Mouse (Mus musculus) embryonic facial prominence, embryonic 13.5 days (tissue): ENCODE results near the gene Hspb8. TPM values are rescaled to one million over a fixed set of nuclear protein-coding genes. Genes with fewer than 3 reads are reported as not detected.
"Not testable (repeated sequence)": the region's sequence is repeated elsewhere in the genome, so short reads cannot be mapped to it uniquely, and the experiment has no call there.

Experiments
- ATAC-seq: fragments of 200-750 bp; cut with Nextera tagmentation; 2 replicates; pipeline ENCODE4 v1.8.0; 2017; ENCODE audit warnings: low read depth; ENCODE audit not compliant: insufficient number of reproducible peaks, insufficient read depth, low FRiP score, low TSS enrichment
- H3K27ac ChIP-seq: fragments of 300-500 bp; sonication (generic); 2 replicates; pipeline ENCODE4 v1.5.1; 2015; ENCODE audit warnings: moderate library complexity, mild to moderate bottlenecking, inconsistent platforms
- H3K27me3 ChIP-seq: fragments of 300-500 bp; sonication (generic); 2 replicates; pipeline ENCODE4 v1.6.1; 2015; ENCODE audit warnings: mild to moderate bottlenecking, inconsistent platforms
- H3K36me3 ChIP-seq: fragments of 300-500 bp; sonication (generic); 2 replicates; pipeline ENCODE4 v1.6.1; 2015; ENCODE audit warnings: mild to moderate bottlenecking, inconsistent platforms
- H3K4me1 ChIP-seq: fragments of 300-500 bp; sonication (generic); 2 replicates; pipeline ENCODE4 v1.6.1; 2015; ENCODE audit warnings: inconsistent platforms
- H3K4me2 ChIP-seq: fragments of 300-500 bp; sonication (generic); 2 replicates; pipeline ENCODE4 v1.6.1; 2015; ENCODE audit warnings: moderate library complexity, mild to moderate bottlenecking, inconsistent platforms
- H3K4me3 ChIP-seq: fragments of 300-500 bp; sonication (generic); 2 replicates; pipeline ENCODE4 v1.5.1; 2015; ENCODE audit warnings: mild to moderate bottlenecking, inconsistent platforms
- H3K9ac ChIP-seq: fragments of 300-500 bp; sonication (generic); 2 replicates; pipeline ENCODE4 v1.6.1; 2015; ENCODE audit warnings: mild to moderate bottlenecking, inconsistent platforms
- H3K9me3 ChIP-seq: fragments of 300-500 bp; sonication (generic); 2 replicates; pipeline ENCODE4 v1.6.1; 2016; ENCODE audit warnings: inconsistent platforms
- WGBS: fragments of 180-500 bp; shearing (Covaris S2); methylation state at CpG from one replicate; pipeline ENCODE4 v1.1.7; 2015; ENCODE audit warnings: mixed read lengths; 5-methylcytosine and 5-hydroxymethylcytosine counted together
- polyA plus RNA-seq: library from polyadenylated mRNA; unstranded; fragments of >200 nt; fragmentation: Nextera tagmentation; extraction: Ambion mirVana; gene quantifications from 2 replicates; pipeline ENCODE4 v1.2.1, GENCODE M21; 2015

Gene Hspb8
- polyA plus RNA-seq, 1 experiment from 2014 or later, result 11.0 TPM

DNA sequence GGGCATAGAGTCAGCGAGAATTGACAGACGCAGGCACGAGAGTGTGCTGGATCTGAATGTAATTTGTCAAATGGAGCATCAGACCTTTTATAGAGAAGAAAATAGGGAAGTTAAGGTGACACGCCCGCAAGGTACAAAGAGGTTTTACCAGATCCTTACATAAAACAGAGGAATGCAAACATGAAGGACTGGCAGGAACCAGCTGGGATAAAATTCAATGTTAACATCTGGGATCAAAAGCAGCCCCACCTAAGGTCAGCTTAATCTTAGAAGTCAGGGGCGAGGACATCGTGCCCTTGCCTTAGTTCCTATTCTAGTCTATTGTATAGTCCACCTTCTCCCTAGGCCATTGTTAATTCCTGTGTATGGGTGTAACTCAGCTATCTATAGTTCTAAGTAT is 40.0 kb downstream of the Hspb8 start:
- H3K9ac ChIP-seq, H3K27ac ChIP-seq, H3K36me3 ChIP-seq, H3K4me3 ChIP-seq, H3K27me3 ChIP-seq, ATAC-seq, H3K9me3 ChIP-seq, H3K4me2 ChIP-seq: not testable (repeated sequence)
- WGBS, result 91% methylated on average over 7 of the region's 7 CpGs
- peaks cover 18% of the 10 kb centered on the region for H3K4me1 ChIP-seq

DNA sequence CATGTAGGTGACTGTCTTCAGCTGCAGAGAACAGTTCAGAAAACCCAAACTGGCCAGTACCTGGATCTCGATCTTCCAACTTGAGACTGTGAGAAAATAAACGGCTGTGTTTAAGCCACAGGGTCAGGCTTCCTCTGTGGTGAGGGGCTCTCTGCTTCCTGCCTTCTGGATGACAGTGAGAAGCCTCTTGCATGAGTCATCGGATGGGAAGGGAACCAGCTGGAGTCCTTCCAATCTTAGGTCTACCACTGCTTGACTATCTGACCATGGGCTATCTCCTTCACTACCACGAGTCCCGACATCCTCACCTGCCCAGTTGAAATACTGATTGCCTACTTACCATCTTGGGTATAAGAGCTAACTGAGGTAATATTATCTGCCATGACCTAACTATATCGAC is 40.9 kb downstream of the Hspb8 start:
- no peak for ATAC-seq
- H3K4me2 ChIP-seq, result no peak overlapping the region
- WGBS, result 85% methylated on average over 6 of the region's 6 CpGs
- no peaks in the 10 kb centered on the region for H3K27me3 ChIP-seq
- no peak overlapping the region for H3K4me3 ChIP-seq
- H3K4me1 ChIP-seq, result peaks cover 18% of the 10 kb centered on the region
- no peaks in the 10 kb centered on the region for H3K36me3 ChIP-seq
- no peaks in the 10 kb centered on the region for H3K9me3 ChIP-seq
- no peak overlapping the region for H3K27ac ChIP-seq
- no peak overlapping the region for H3K9ac ChIP-seq

DNA sequence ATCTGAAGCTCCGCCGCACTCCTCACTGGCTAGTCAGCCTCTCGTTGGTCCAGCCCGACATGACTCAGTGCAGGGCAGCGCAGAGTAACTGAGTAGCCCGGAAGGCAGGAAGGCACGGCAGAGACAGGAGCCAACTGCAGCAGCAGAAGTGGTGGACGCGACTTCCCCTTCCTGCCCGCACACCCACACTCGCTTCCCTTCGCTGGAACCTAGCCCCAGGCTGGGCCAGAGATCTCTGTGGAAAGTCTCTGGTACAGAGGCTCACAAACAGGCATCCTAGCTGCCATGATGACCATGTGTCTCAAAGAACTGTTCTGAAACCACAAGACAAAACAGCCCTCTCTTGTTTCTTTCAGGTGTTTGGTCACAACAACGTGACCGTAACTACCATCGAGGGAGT is 41.4 kb downstream of the Hspb8 start:
- Histone ChIP-seq H3K27me3 (no peaks in the 10 kb centered on the region), H3K4me1 (peaks cover 18% of the 10 kb centered on the region), H3K27ac (no peak overlapping the region), H3K4me3 (no peak overlapping the region), H3K9ac (no peak overlapping the region), H3K9me3 (no peaks in the 10 kb centered on the region), H3K4me2 (no peak overlapping the region), H3K36me3 (no peaks in the 10 kb centered on the region)
- WGBS, result 81% methylated on average over 15 of the region's 15 CpGs
- no peak for ATAC-seq

DNA sequence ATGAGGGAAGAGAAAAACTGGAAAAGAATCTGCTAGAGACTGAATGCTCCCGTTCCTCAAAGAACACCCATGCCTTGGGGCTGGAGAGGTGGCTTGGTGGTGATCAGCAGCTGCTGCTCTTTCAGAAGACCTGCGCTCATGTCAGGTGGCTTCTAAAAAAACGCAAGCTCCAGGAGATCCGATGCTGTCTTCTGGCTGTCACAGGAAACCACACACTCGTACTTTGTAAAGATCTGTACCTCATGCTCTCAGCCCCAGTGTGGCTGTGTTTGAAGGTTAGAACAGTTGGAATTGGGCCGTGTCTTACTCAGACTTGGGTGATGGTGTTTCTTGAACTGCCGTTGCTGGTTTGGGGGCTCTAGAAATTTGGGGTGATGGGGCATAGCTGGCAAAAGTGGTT is 42.3 kb downstream of the Hspb8 start:
- peaks cover 18% of the 10 kb centered on the region for H3K4me1 ChIP-seq
- no peaks in the 10 kb centered on the region for H3K36me3 ChIP-seq
- 80% methylated on average over 7 of the region's 7 CpGs for WGBS
- no peak overlapping the region for H3K9ac ChIP-seq
- no peak overlapping the region for H3K27ac ChIP-seq
- no peaks in the 10 kb centered on the region for H3K27me3 ChIP-seq
- no peaks in the 10 kb centered on the region for H3K9me3 ChIP-seq
- ATAC-seq, result no peak
- H3K4me3 ChIP-seq, result no peak overlapping the region
- no peak overlapping the region for H3K4me2 ChIP-seq

- peaks cover 3% of the 10 kb centered on the region for H3K27me3 ChIP-seq
- H3K4me2 ChIP-seq, result no peak overlapping the region
- no peak overlapping the region for H3K9ac ChIP-seq
- no peaks in the 10 kb centered on the region for H3K9me3 ChIP-seq
- no peak overlapping the region for H3K4me3 ChIP-seq
- no peak overlapping the region for H3K27ac ChIP-seq
- ATAC-seq, result no peak
- H3K36me3 ChIP-seq, result no peaks in the 10 kb centered on the region
- H3K4me1 ChIP-seq, result peaks cover 18% of the 10 kb centered on the region
- WGBS, result 30% methylated on average over 5 of the region's 5 CpGs
Measured at GRCm38 (mm10) chr5:116378872-116379271, 43.8 kb downstream of the Hspb8 start.

DNA sequence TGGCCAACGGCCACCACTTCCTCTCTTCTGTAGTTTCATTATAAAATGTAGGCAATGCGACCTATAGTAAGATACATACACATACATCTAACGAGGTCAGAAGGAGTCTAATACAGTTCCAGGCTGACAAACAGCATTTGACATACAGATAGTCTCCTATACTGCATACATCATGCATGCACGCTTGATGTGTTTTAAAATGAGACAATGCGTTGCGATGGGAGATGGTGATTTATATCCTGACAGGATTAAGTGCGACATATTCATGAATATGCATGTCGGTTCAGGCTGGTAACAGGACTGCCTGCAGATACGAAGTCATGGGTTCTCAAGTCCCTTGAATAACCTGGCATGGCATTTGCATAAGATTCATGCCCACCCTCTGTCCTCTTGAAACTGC is 54.7 kb downstream of the Hspb8 start:
- no peak for ATAC-seq
- H3K9me3 ChIP-seq, result no peaks in the 10 kb centered on the region
- H3K4me2 ChIP-seq, result no peak overlapping the region
- no peak overlapping the region for H3K4me3 ChIP-seq
- H3K27ac ChIP-seq, result no peak overlapping the region
- 83% methylated on average over 9 of the region's 9 CpGs for WGBS
- no peak overlapping the region for H3K9ac ChIP-seq
- no peaks in the 10 kb centered on the region for H3K36me3 ChIP-seq
- no peaks in the 10 kb centered on the region for H3K27me3 ChIP-seq
- peaks cover 14% of the 10 kb centered on the region for H3K4me1 ChIP-seq

DNA sequence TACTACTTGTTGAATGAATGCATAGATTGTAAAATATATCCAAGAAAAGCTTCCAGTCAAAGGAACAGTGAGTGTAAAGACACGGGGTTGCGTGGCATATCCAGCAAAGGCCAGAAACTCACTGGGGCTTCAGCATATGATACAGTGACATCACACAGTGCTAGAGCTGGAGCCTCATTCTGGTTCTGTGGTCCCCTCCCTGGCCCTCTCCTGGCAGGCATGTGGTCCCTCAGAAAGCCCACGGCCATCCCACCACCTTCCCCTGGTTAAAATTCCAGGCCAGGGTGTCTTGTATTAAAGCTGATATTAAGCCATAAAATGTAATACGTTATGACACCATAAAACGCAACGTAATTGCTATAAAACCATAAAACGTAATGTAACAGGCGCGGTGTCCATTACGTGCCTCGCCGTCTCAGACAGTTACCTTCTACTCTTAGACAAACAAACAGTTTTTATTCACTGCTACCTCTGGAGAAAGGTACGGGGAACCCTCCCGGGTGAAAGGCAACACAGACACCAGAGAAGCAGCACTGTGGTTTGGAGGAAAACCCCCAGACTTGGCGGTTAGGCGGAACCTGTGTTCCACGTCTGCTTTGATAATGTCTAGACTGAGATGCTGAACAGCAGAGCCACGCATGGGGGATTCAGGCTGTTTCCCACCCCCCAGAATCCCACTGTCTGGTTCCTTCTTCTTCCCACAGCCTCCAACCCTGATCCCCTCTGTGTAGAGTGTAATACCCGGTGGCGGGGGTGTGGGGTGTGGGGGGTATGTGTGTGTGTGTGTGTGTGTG is 55.6 kb downstream of the Hspb8 start:
- Histone ChIP-seq H3K4me2 (no peak overlapping the region), H3K4me1 (peaks cover 14% of the 10 kb centered on the region), H3K9me3 (no peaks in the 10 kb centered on the region), H3K9ac (no peak overlapping the region), H3K4me3 (no peak overlapping the region), H3K27me3 (no peaks in the 10 kb centered on the region), H3K27ac (0 out of 2 replicates have a peak overlapping the region, but pooled peaks have one; percentile 17), H3K36me3 (no peaks in the 10 kb centered on the region)
- ATAC-seq, result no peak
- WGBS, result 61% methylated on average over 20 of the region's 20 CpGs

DNA sequence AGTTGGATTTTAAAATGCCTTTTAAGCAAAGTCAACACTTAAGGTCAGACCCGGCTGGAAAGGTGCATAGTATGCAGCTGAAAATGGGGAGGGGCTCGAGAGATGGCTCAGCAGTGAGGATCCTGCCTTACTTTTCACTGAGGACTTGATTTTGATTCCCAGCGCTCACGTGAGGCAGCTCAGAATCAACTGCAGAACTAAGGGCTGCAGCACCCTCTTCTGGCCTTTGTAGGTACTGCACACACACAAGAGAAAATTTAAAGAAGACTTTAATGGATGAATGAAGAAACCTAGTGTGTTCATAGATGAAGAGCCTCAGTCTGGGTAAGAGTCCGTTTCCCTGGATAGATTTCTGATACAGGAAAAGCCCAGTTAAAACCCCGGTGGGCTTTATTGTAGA is 61.3 kb downstream of the Hspb8 start:
- Histone ChIP-seq H3K27me3 (no peaks in the 10 kb centered on the region), H3K27ac (no peak overlapping the region), H3K4me3 (no peak overlapping the region), H3K9me3 (no peaks in the 10 kb centered on the region), H3K36me3 (no peaks in the 10 kb centered on the region), H3K4me2 (no peak overlapping the region), H3K9ac (no peak overlapping the region), H3K4me1 (peaks cover 6% of the 10 kb centered on the region)
- WGBS, result 72% methylated on average over 6 of the region's 6 CpGs
- ATAC-seq, result no peak

- H3K27ac ChIP-seq, result no peak overlapping the region
- no peak overlapping the region for H3K4me3 ChIP-seq
- H3K9me3 ChIP-seq, result no peaks in the 10 kb centered on the region
- no peaks in the 10 kb centered on the region for H3K27me3 ChIP-seq
- no peak overlapping the region for H3K9ac ChIP-seq
- no peak overlapping the region for H3K4me2 ChIP-seq
- WGBS, result 24% methylated on average over 4 of the region's 4 CpGs
- no peak for ATAC-seq
- peaks cover 6% of the 10 kb centered on the region for H3K4me1 ChIP-seq
- no peaks in the 10 kb centered on the region for H3K36me3 ChIP-seq
Measured at GRCm38 (mm10) chr5:116360751-116361150, 61.9 kb downstream of the Hspb8 start.

Other genes starting within 250 kb of the Hspb8 start
- gene Ccdc60, start 133.9 kb downstream of the Hspb8 start, polyA plus RNA-seq, result 0.94 and 1.3 TPM in 2 replicates
- 0.51 and 1.2 TPM in 2 replicates for gene Srrm4, start 169.0 kb upstream of the Hspb8 start, polyA plus RNA-seq